In the genomic region with DNA sequence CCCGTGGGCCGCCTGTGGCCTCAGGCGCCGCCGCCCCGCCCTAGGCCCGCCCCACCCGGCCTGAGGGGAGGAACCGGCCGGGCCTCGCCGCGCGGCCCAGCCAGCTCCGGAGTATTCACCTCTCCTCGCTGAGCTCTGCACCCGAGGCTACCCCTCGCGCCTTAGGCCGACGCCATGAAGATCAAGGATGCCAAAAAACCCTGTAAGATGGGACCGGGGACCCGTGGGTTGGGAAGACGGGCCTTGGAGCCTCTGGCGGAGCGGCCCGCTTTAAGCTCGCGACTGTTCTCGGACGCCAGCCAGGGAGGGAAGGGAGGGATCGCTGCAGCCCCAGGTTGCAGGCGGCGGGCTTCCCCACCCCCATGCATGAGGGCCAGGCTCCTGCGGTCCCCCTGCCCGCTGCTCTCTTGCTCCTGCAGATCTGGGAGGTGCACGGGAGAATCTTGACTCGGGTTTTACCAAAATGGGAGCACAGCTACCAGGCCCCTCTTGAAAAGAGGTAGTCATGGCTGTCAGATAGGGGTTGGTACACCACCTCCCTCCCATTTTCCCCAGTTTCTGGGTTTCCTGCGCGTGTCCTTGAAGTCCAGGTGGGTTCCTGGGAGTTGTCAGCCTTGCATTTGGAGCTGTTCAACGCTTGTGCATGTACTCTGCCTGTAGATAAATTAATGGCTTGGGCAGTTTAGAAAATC, we compare ENCODE assay signal across 8 mouse cellular contexts. TPM values are rescaled to one million over a fixed set of nuclear protein-coding genes. Genes with fewer than 3 reads are reported as not detected.
DNase-seq lines count a peak whose midpoint lies in the region; ATAC-seq and TF ChIP-seq lines count a peak whose summit lies in the region.

No protein-coding gene starts in this region.

- peak; percentile 85 for DNase-seq in ZHBTc4 (ENCODE audit: low read depth, low spot score)
- peak; percentile 75 for DNase-seq in gastrocnemius, postnatal 25 days
- peak; percentile 89 for DNase-seq in intestine, embryonic 14.5 days (ENCODE audit: low spot score)
- peak; percentile 73 for DNase-seq in urinary bladder, postnatal 4 days (ENCODE audit: low spot score in 2 of 2)

- H3K79me2 ChIP-seq in C2C12 (ENCODE audit: control insufficient read depth, insufficient read depth), result peaks cover 53% of the 10 kb centered on the region

- ATAC-seq in intestine, embryonic 14.5 days (replicated peaks; ENCODE audit: low FRiP score, low TSS enrichment, low read depth), result peak; percentile 94
- peak; percentile 88 for ATAC-seq in limb, embryonic 15.5 days (ENCODE audit: insufficient number of reproducible peaks, low FRiP score, low TSS enrichment, low read depth)
- ATAC-seq in monocyte, adult 5-6 weeks (replicated peaks; ENCODE audit: insufficient number of reproducible peaks, low FRiP score, low TSS enrichment, poor library complexity, severe bottlenecking), result peak; percentile 41; the same call in 1 of the 2 replicates

- peaks cover 7% of the 10 kb centered on the region for H3K4me1 ChIP-seq in cortical plate, adult 2 months (ENCODE audit: control insufficient read depth, insufficient read depth, low read length)
- no peaks in the 10 kb centered on the region; the same call in 1 of the 2 replicates for H3K4me1 ChIP-seq in intestine, embryonic 14.5 days (replicated peaks; ENCODE audit: control insufficient read depth, insufficient read depth, low read length)
- H3K4me1 ChIP-seq in limb, embryonic 15.5 days, result peaks cover 10% of the 10 kb centered on the region

- H3K9me3 ChIP-seq in intestine, embryonic 14.5 days (ENCODE audit: control insufficient read depth, low read length), result no peaks in the 10 kb centered on the region
- H3K9me3 ChIP-seq in limb, embryonic 15.5 days, result no peaks in the 10 kb centered on the region

- WGBS in intestine, embryonic 14.5 days, result 2% methylated on average over 28 of the region's 41 CpGs
- 0% methylated on average over 41 of the region's 41 CpGs for WGBS in limb, embryonic 15.5 days

- H3K36me3 ChIP-seq in C2C12 (ENCODE audit: control insufficient read depth, insufficient read depth), result peaks cover 16% of the 10 kb centered on the region
- 0 out of 2 replicates have a peak, but pooled peaks cover 7% of the 10 kb centered on the region for H3K36me3 ChIP-seq in intestine, embryonic 14.5 days (ENCODE audit: control insufficient read depth, insufficient read depth, low read length)
- H3K36me3 ChIP-seq in limb, embryonic 15.5 days, result no peaks in the 10 kb centered on the region

- peak; percentile 28; the same call in 1 of the 2 replicates for TF ChIP-seq POLR2A in cortical plate, adult 2 months (IDR thresholded peaks at IDR 0.05; ENCODE audit: extremely low read depth, insufficient read depth, low read length)

- H3K4me3 ChIP-seq in C2C12 (ENCODE audit: insufficient read depth, poor library complexity, severe bottlenecking), result peak overlapping the region; percentile 95
- H3K4me3 ChIP-seq in cortical plate, adult 2 months (ENCODE audit: insufficient read depth, low read length), result peak overlapping the region; percentile 63
- H3K4me3 ChIP-seq in intestine, embryonic 14.5 days (ENCODE audit: low read depth, low read length), result peak overlapping the region; percentile 97
- H3K4me3 ChIP-seq in limb, embryonic 15.5 days, result peak overlapping the region; percentile 78

- peak overlapping the region; percentile 66 for H3K27ac ChIP-seq in cortical plate, adult 2 months (ENCODE audit: insufficient read depth, low read length)
- H3K27ac ChIP-seq in intestine, embryonic 14.5 days (ENCODE audit: low read depth), result peak overlapping the region; percentile 95
- H3K27ac ChIP-seq in limb, embryonic 15.5 days, result peak overlapping the region; percentile 94

- TF ChIP-seq CTCF in C2C12 (IDR thresholded peaks at IDR 0.05; ENCODE audit: control insufficient read depth, insufficient read depth, insufficient read length), result no peak
- TF ChIP-seq CTCF in cortical plate, adult 2 months (IDR thresholded peaks at IDR 0.05; ENCODE audit: extremely low read depth, insufficient read depth, low read length), result no peak

- H3K27me3 ChIP-seq in C2C12 (ENCODE audit: control insufficient read depth, insufficient read depth, insufficient read length), result no peaks in the 10 kb centered on the region
- no peaks in the 10 kb centered on the region for H3K27me3 ChIP-seq in intestine, embryonic 14.5 days (replicated peaks; ENCODE audit: control insufficient read depth, insufficient read depth, low read length)
- H3K27me3 ChIP-seq in limb, embryonic 15.5 days, result no peaks in the 10 kb centered on the region

- H3K4me2 ChIP-seq in intestine, embryonic 14.5 days (ENCODE audit: low read length), result peak overlapping the region; percentile 78
- H3K4me2 ChIP-seq in limb, embryonic 15.5 days, result peak overlapping the region; percentile 53

- H3K79me3 ChIP-seq in C2C12 (ENCODE audit: low read depth), result peaks cover 54% of the 10 kb centered on the region

- peak overlapping the region; percentile 54 for H3ac ChIP-seq in C2C12 (ENCODE audit: control insufficient read depth, insufficient read length, low read depth)

- H3K9ac ChIP-seq in intestine, embryonic 14.5 days (ENCODE audit: low read length), result peak overlapping the region; percentile 95
- peak overlapping the region; percentile 94 for H3K9ac ChIP-seq in limb, embryonic 15.5 days

TF ChIP-seq in C2C12, 6 proteins besides CTCF, POLR2A, EP300 and RAD21:
- no peak for TF ChIP-seq FOSL1 (IDR thresholded peaks at IDR 0.05; ENCODE audit: insufficient read depth, low read length, poor library complexity, severe bottlenecking)
- no peak for TF ChIP-seq MYOD1 (IDR thresholded peaks at IDR 0.05; ENCODE audit: control insufficient read depth, insufficient read length, low read depth)
- TF ChIP-seq CEBPB (IDR thresholded peaks at IDR 0.05; ENCODE audit: low read depth), result no peak
- TF ChIP-seq MYOG (IDR thresholded peaks at IDR 0.05; ENCODE audit: control insufficient read depth, extremely low read depth, insufficient read length), result no peak
- TF ChIP-seq MAX (IDR thresholded peaks at IDR 0.05), result no peak
- TF ChIP-seq USF1 (IDR thresholded peaks at IDR 0.05; ENCODE audit: low read depth), result no peak

RNA-seq across cellular contexts. Expression of a gene that starts 0.6 kb away (rescaled TPM):
- 7.1 TPM for polyA plus RNA-seq in C2C12 (2012; fragmentation: generic; extraction: Trizol)
- 21.2 and 21.6 TPM in 2 replicates for polyA plus RNA-seq in cortical plate, adult 2 months (2012; rRNA removed)
- total RNA-seq in gastrocnemius, postnatal 25 days (2021), result 10 to 100 TPM; 19.7 to 22.8 TPM
- 24.1 and 26.4 TPM in 2 replicates for polyA plus RNA-seq in intestine, embryonic 14.5 days (2014; fragmentation: Nextera tagmentation; extraction: Ambion mirVana)
- 12.6 and 14.8 TPM in 2 replicates for polyA plus RNA-seq in limb, embryonic 15.5 days (2015; fragmentation: Nextera tagmentation; extraction: Ambion mirVana)
- 45.7 to 48.6 TPM (median 48.0 TPM) in 3 replicates for total RNA-seq in monocyte, adult 5-6 weeks (2017)

RNA-seq across cellular contexts. Expression of a gene that starts 28.8 kb away (rescaled TPM):
- 0.02 TPM for polyA plus RNA-seq in C2C12 (2012; fragmentation: generic; extraction: Trizol)
- 60.3 and 66.9 TPM in 2 replicates for polyA plus RNA-seq in cortical plate, adult 2 months (2012; rRNA removed)
- not detected for total RNA-seq in gastrocnemius, postnatal 25 days (2021)
- polyA plus RNA-seq in intestine, embryonic 14.5 days (2014; fragmentation: Nextera tagmentation; extraction: Ambion mirVana), result 0.43 and 1.2 TPM in 2 replicates
- 0.09 TPM in 1 of 2 replicates, not detected in the other for polyA plus RNA-seq in limb, embryonic 15.5 days (2015; fragmentation: Nextera tagmentation; extraction: Ambion mirVana)
- not detected in 3 replicates for total RNA-seq in monocyte, adult 5-6 weeks (2017)

Comparison
In these comparisons a context has a peak if more than half of its experiments do, and no peak if none do; other contexts are left out.
1. Peak in every context shown above with its lines: DNase-seq, ATAC-seq, H3K4me3 ChIP-seq and H3K27ac ChIP-seq.
2. ATAC-seq: peak in every context shown above with its lines; median percentile 94 in intestine, embryonic 14.5 days; 88 in limb, embryonic 15.5 days; 41 in monocyte, adult 5-6 weeks.
3. RNA of a gene that starts 28.8 kb away (polyA plus RNA-seq): 60.3 to 66.9 TPM in cortical plate, adult 2 months; 0.43 to 1.2 TPM in intestine, embryonic 14.5 days, 0.09 TPM in limb, embryonic 15.5 days and 0.02 TPM in C2C12 (single experiment); every median in the first group is over 10 times any median in the second.